Mouse (Mus musculus): Measurements from ENCODE around the gene Nfib.

DNA sequence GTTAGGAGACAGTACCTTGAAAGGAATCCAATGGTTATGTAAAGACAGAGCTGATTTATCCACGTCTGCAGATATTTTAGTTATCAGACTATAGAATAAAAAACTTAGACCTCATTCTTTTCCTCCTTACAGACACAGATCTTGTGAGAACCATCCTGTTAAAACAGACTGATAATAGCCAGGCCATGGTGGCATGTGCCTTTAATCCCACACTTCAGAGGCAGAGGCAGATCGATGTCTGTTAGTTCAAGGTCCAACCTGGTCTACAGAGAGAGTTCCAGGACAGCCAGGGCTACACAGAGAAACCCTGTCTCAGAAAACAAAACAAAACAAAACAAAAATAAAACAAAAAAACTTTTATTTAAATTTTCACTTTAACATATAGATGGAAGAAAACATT, 264.9 kb downstream of the Nfib start:
- TF ChIP-seq CTCF (IDR thresholded peaks at IDR 0.05), result no peak
- no peak for TF ChIP-seq POLR2A (IDR thresholded peaks at IDR 0.05; ENCODE audit: insufficient read depth, low read depth, low read length)
- no peak for TF ChIP-seq EP300 (IDR thresholded peaks at IDR 0.05; ENCODE audit: insufficient read depth, low read depth, low read length)

Measured in heart, adult 2 months (tissue).